Mouse (Mus musculus) kidney, postnatal 0 days (tissue): ENCODE data around the gene Nid2. TPM values are rescaled to one million over a fixed set of nuclear protein-coding genes. Genes with fewer than 3 reads are reported as not detected.

Experiments
- ATAC-seq: fragments of 200-750 bp; cut with Nextera tagmentation; replicated peaks from 2 replicates; pipeline ENCODE4 v1.8.0; 2017; ENCODE audit warnings: low read depth, moderate number of reproducible peaks, moderate TSS enrichment, moderate library complexity; ENCODE audit not compliant: low FRiP score
- DNase-seq: peaks from one replicate; pipeline ENCODE4 v3.0.0-alpha.2; 2016; ENCODE audit warnings: low spot score
- H3K27ac ChIP-seq: fragments of 300-500 bp; sonication (generic); 2 replicates; pipeline ENCODE4 v1.5.1; 2014; ENCODE audit warnings: mild to moderate bottlenecking
- H3K27me3 ChIP-seq: fragments of 300-500 bp; sonication (generic); 2 replicates; pipeline ENCODE4 v1.6.1; 2014; ENCODE audit warnings: low read length, mixed read lengths; ENCODE audit not compliant: insufficient read depth
- H3K36me3 ChIP-seq: fragments of 300-500 bp; sonication (generic); 2 replicates; pipeline ENCODE4 v1.6.1; 2014; ENCODE audit warnings: low read length, mixed read lengths; ENCODE audit not compliant: insufficient read depth
- H3K4me1 ChIP-seq: fragments of 300-500 bp; sonication (generic); replicated peaks from 2 replicates; pipeline ENCODE4 v1.6.1; 2014; ENCODE audit warnings: antibody characterized with exemption, low read length, mixed read lengths; ENCODE audit not compliant: insufficient read depth
- H3K4me2 ChIP-seq: fragments of 300-500 bp; sonication (generic); 2 replicates; pipeline ENCODE4 v1.6.1; 2014; ENCODE audit warnings: mild to moderate bottlenecking, low read length, moderate library complexity, mixed read lengths
- H3K4me3 ChIP-seq: fragments of 300-500 bp; sonication (generic); replicated peaks from 2 replicates; pipeline ENCODE4 v1.5.1; 2014; ENCODE audit warnings: low read depth, low read length
- H3K9ac ChIP-seq: fragments of 300-500 bp; sonication (generic); 2 replicates; pipeline ENCODE4 v1.6.1; 2014; ENCODE audit warnings: low read depth, low read length
- H3K9me3 ChIP-seq: fragments of 300-500 bp; sonication (generic); replicated peaks from 2 replicates; pipeline ENCODE4 v1.6.1; 2016; ENCODE audit warnings: low read length, inconsistent platforms, mixed read lengths
- CTCF ChIP-seq: IDR thresholded peaks from 2 replicates; pipeline ENCODE4 v1.5.1; 2016; ENCODE audit warnings: antibody characterized with exemption, low read depth, mild to moderate bottlenecking, moderate library complexity
- WGBS: fragments of 180-500 bp; shearing (Covaris S2); extraction: QIAGEN DNeasy Blood & Tissue Kit; methylation state at CpG from one replicate; pipeline ENCODE4 v1.1.7; 2014; 5-methylcytosine and 5-hydroxymethylcytosine counted together
- polyA plus RNA-seq: library from polyadenylated mRNA; unstranded; fragments of >200 nt; fragmentation: Nextera tagmentation; extraction: Ambion mirVana; gene quantifications from 2 replicates; pipeline ENCODE4 v1.2.1, GENCODE M21; 2015

The Nid2 gene
- polyA plus RNA-seq, 1 experiment from 2014 or later = 65.3 TPM

DNA sequence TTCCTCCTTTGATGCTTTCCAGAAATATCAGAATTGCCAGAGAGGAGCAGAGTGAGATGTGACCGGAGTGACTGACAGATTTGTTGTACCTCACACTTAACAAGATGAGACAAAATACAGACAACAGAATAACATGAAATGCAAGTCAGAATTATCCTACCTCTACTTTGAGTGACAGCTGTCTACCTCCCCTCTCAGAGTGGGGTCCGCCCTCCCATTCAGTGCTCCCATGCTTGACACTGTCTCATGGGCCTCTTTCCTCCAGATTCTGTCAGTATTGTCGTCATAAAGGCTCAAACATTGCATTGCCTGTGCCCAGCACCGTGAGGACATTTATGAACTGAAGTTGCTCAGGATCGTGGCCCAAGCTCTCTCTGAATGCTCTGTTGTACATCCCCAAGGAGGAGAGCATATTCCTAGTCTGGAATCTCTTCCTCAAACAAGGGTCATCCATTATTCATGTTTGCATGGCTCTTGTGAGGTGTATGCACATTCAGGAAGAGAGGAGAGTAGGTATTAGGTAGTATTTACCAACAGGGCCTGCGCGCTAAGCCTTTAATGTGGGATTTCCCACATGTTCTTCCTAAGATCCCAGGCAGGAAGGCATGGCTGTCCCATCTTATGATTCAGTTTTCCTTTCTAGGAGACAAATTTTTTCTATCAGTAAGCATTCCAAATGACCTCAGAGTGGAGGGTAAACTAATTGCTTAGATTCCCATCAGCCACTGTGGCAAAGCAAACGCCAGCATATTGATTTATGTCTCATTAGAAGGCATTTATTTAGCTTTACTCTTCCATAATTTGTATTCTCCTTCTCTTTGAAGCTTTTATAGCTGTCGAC lies 14.7 kb downstream of the Nid2 start:
- DNase-seq = peak; percentile 90
- no peak overlapping the region for H3K9ac ChIP-seq
- H3K27ac ChIP-seq = 0 out of 2 replicates have a peak overlapping the region, but pooled peaks have one; percentile 21

GRCm38 (mm10) chr14:19766380-19766649 lies 15.2 kb downstream of the Nid2 start:
- Histone ChIP-seq H3K36me3 (peaks cover 8% of the 10 kb centered on the region; the same call in 1 of the 2 replicates), H3K27me3 (no peaks in the 10 kb centered on the region), H3K9ac (no peak overlapping the region), H3K4me1 (peaks cover 34% of the 10 kb centered on the region), H3K27ac (0 out of 2 replicates have a peak overlapping the region, but pooled peaks have one; percentile 21), H3K4me3 (no peak overlapping the region), H3K4me2 (no peak overlapping the region), H3K9me3 (no peaks in the 10 kb centered on the region)
- no peak for DNase-seq
- 24% methylated on average over 1 of the region's 1 CpGs for WGBS
- no peak; the same call in 1 of the 2 replicates for ATAC-seq
- no peak for TF ChIP-seq CTCF

More for the DNA sequence above, 14.7 kb downstream of the Nid2 start:
- TF ChIP-seq CTCF = no peak
- Histone ChIP-seq H3K4me2 (no peak overlapping the region), H3K27me3 (no peaks in the 10 kb centered on the region), H3K4me1 (peaks cover 37% of the 10 kb centered on the region), H3K36me3 (peaks cover 8% of the 10 kb centered on the region; the same call in 1 of the 2 replicates), H3K9me3 (no peaks in the 10 kb centered on the region), H3K4me3 (no peak overlapping the region)
- no peak for ATAC-seq
- 66% methylated on average over 9 of the region's 9 CpGs for WGBS

DNA sequence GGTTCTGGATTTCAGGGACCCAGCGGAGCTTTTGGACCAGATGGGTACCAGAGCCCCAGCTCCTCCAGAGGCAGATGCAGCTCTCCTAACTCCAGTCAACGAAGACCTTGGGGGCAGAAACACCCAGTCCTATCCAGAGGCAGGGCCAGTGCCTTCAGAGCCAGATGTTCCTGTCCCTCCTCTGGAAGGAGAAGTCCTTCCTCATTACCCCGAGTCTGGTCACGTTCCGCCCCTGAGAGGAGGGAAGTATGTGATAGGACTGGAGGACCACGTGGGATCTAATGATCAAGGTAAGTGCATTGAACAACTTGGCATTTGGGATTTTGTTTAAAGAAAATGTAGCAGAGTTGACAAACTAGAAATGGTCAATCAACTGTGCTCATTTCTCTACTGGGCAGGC lies 17.6 kb downstream of the Nid2 start:
- Histone ChIP-seq H3K4me2 (no peak overlapping the region), H3K4me1 (peaks cover 24% of the 10 kb centered on the region), H3K27ac (no peak overlapping the region), H3K27me3 (no peaks in the 10 kb centered on the region), H3K9me3 (no peaks in the 10 kb centered on the region), H3K4me3 (no peak overlapping the region), H3K36me3 (peaks cover 8% of the 10 kb centered on the region; the same call in 1 of the 2 replicates), H3K9ac (no peak overlapping the region)
- DNase-seq (no peak), ATAC-seq (no peak)
- WGBS = 94% methylated on average over 6 of the region's 6 CpGs
- TF ChIP-seq CTCF = no peak

GRCm38 (mm10) chr14:19769441-19770200 lies 18.6 kb downstream of the Nid2 start:
- no peak for TF ChIP-seq CTCF
- Histone ChIP-seq H3K27ac (no peak overlapping the region), H3K27me3 (no peaks in the 10 kb centered on the region), H3K4me1 (peaks cover 19% of the 10 kb centered on the region), H3K36me3 (peaks cover 8% of the 10 kb centered on the region; the same call in 1 of the 2 replicates), H3K4me2 (no peak overlapping the region), H3K4me3 (no peak overlapping the region), H3K9ac (no peak overlapping the region), H3K9me3 (no peaks in the 10 kb centered on the region)
- WGBS = 40% methylated on average over 6 of the region's 6 CpGs
- ATAC-seq (no peak), DNase-seq (no peak)

DNA sequence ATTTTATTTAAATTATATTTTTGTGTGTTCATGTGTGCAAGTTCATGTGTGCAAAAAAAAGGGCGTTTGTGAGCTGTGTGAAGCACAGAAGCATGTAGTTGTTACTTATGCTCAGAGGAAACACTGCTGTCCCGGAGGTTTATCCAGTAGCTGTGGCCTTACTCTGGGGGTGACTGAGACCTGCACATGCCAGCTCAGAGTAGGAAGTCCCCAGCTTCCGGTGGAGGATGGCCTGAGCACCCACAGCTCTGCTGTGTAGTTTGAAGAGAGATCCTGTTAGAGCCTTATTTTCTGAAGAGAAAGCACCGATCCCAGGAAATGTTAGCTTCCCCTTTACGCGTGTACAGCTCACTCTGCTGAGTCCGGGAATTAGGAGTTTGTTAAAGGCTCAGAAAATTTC lies 20.1 kb downstream of the Nid2 start:
- peaks cover 8% of the 10 kb centered on the region; the same call in 1 of the 2 replicates for H3K36me3 ChIP-seq
- ATAC-seq (no peak), DNase-seq (no peak)
- no peaks in the 10 kb centered on the region for H3K9me3 ChIP-seq
- WGBS = 71% methylated on average over 7 of the region's 7 CpGs
- peaks cover 13% of the 10 kb centered on the region; the same call in 1 of the 2 replicates for H3K4me1 ChIP-seq
- no peak overlapping the region for H3K9ac ChIP-seq
- H3K27ac ChIP-seq = no peak overlapping the region
- no peak for TF ChIP-seq CTCF
- H3K27me3 ChIP-seq = no peaks in the 10 kb centered on the region
- H3K4me2 ChIP-seq = no peak overlapping the region
- no peak overlapping the region for H3K4me3 ChIP-seq

DNA sequence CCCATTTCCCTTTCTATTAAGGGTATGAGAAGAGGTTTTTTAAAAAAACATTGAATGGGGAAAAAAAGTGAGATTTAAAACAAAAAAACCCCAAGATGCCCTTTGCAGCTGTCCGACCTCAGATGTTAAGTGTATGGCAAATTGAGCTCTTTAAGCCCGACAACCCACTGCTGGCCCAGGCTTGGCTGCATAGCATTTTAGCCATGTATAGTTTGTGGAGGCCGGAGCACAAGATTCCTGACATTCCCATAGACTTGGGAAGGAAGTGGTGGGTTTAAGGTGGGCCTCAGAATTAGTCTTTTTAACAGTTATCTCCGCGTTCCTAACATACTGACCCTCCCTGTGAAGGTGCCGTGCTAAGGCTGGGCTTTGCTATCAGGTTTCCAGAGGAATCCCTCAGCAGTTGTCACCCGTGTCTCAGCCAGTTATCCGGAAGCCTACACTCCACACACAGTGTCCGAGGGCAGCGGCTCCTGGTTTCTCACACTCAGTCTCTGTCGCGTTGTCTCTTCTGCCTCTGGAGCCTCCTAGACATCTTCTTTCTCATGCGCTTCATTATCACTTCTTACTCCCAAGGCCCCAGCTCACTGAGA lies 23.1 kb downstream of the Nid2 start:
- no peak overlapping the region for H3K27ac ChIP-seq
- no peak for ATAC-seq
- no peaks in the 10 kb centered on the region for H3K27me3 ChIP-seq
- no peak for DNase-seq
- H3K9me3 ChIP-seq = no peaks in the 10 kb centered on the region
- peaks cover 11% of the 10 kb centered on the region; the same call in 1 of the 2 replicates for H3K36me3 ChIP-seq
- H3K4me1 ChIP-seq = peaks cover 7% of the 10 kb centered on the region; the same call in 1 of the 2 replicates
- no peak overlapping the region for H3K4me2 ChIP-seq
- H3K4me3 ChIP-seq = no peak overlapping the region
- no peak overlapping the region for H3K9ac ChIP-seq
- TF ChIP-seq CTCF = no peak
- whole genome bisulfite sequencing = 55% methylated on average over 13 of the region's 13 CpGs
